Mouse (Mus musculus) midbrain, embryonic 15.5 days (tissue): ENCODE data around the gene Unc93b1. TPM values are rescaled to one million over a fixed set of nuclear protein-coding genes. Genes with fewer than 3 reads are reported as not detected.

ENCODE experiments used
- ATAC-seq: fragments of 200-750 bp; cut with Nextera tagmentation; replicated peaks from 2 replicates; pipeline ENCODE4 v1.8.0; 2017; ENCODE audit warnings: moderate TSS enrichment
- H3K27ac ChIP-seq: fragments of 300-500 bp; sonication (generic); 2 replicates; pipeline ENCODE4 v1.5.1; 2015; ENCODE audit warnings: mild to moderate bottlenecking, inconsistent platforms
- H3K27me3 ChIP-seq: fragments of 300-500 bp; sonication (generic); replicated peaks from 2 replicates; pipeline ENCODE4 v1.6.1; 2015; ENCODE audit warnings: inconsistent platforms
- H3K36me3 ChIP-seq: fragments of 300-500 bp; sonication (generic); replicated peaks from 2 replicates; pipeline ENCODE4 v1.6.1; 2015; ENCODE audit warnings: inconsistent platforms
- H3K4me1 ChIP-seq: fragments of 300-500 bp; sonication (generic); 2 replicates; pipeline ENCODE4 v1.6.1; 2015; ENCODE audit warnings: inconsistent platforms
- H3K4me2 ChIP-seq: fragments of 300-500 bp; sonication (generic); 2 replicates; pipeline ENCODE4 v1.6.1; 2015; ENCODE audit warnings: inconsistent platforms, mild to moderate bottlenecking, moderate library complexity
- H3K4me3 ChIP-seq: fragments of 300-500 bp; sonication (generic); 2 replicates; pipeline ENCODE4 v1.5.1; 2015; ENCODE audit warnings: mild to moderate bottlenecking, inconsistent platforms
- H3K9ac ChIP-seq: fragments of 300-500 bp; sonication (generic); 2 replicates; pipeline ENCODE4 v1.6.1; 2015; ENCODE audit warnings: mild to moderate bottlenecking, inconsistent platforms
- H3K9me3 ChIP-seq: fragments of 300-500 bp; sonication (generic); 2 replicates; pipeline ENCODE4 v1.6.1; 2016; ENCODE audit warnings: inconsistent platforms
- WGBS: fragments of 180-500 bp; shearing (Covaris S2); methylation state at CpG from one replicate; pipeline ENCODE4 v1.1.7; 2015; ENCODE audit warnings: mixed read lengths; 5-methylcytosine and 5-hydroxymethylcytosine counted together
- polyA plus RNA-seq: library from polyadenylated mRNA; unstranded; fragments of >200 nt; fragmentation: Nextera tagmentation; extraction: Ambion mirVana; gene quantifications from 2 replicates; pipeline ENCODE4 v1.2.1, GENCODE M21; 2015

The Unc93b1 gene
- polyA plus RNA-seq, result 11.7 and 11.8 TPM in 2 replicates

GRCm38 (mm10) chr19:3935032-3935895, at the start of gene Unc93b1:
Gene Unc93b1, plus strand, starts transcription at chr19:3935186.
- H3K4me3 ChIP-seq, result peak within 1 kb of the TSS; percentile 37
- no peak within 1 kb of the TSS for H3K27ac ChIP-seq
- H3K9ac ChIP-seq, result peak within 1 kb of the TSS; percentile 18; the same call in 1 of the 2 replicates
- no peaks in the 10 kb centered on the region for H3K36me3 ChIP-seq
- no peaks in the 10 kb centered on the region for H3K9me3 ChIP-seq
- peaks cover 12% of the 10 kb centered on the region for H3K4me1 ChIP-seq
- H3K27me3 ChIP-seq, result peaks cover 13% of the 10 kb centered on the region
- H3K4me2 ChIP-seq, result peak within 1 kb of the TSS; percentile 65
- peak; percentile 50; the same call in 1 of the 2 replicates for ATAC-seq
- WGBS, result 7% methylated on average over 41 of the region's 42 CpGs

GRCm38 (mm10) chr19:3889096-3889495, 45.9 kb upstream of the Unc93b1 start:
- H3K27ac ChIP-seq, result no peak overlapping the region
- no peak overlapping the region for H3K4me2 ChIP-seq
- H3K9me3 ChIP-seq, result no peaks in the 10 kb centered on the region
- WGBS, result 95% methylated on average over 5 of the region's 5 CpGs
- H3K4me1 ChIP-seq, result no peaks in the 10 kb centered on the region
- H3K9ac ChIP-seq, result no peak overlapping the region
- H3K4me3 ChIP-seq, result no peak overlapping the region
- no peaks in the 10 kb centered on the region for H3K27me3 ChIP-seq
- peaks cover 29% of the 10 kb centered on the region; the same call in 1 of the 2 replicates for H3K36me3 ChIP-seq
- ATAC-seq, result no peak

- 88% methylated on average over 8 of the region's 8 CpGs for WGBS
Measured at GRCm38 (mm10) chr19:3890181-3890580, 44.8 kb upstream of the Unc93b1 start.

GRCm38 (mm10) chr19:3893545-3894116, 41.4 kb upstream of the Unc93b1 start:
- 94% methylated on average over 4 of the region's 4 CpGs for WGBS
- H3K4me2 ChIP-seq, result no peak overlapping the region
- peaks cover 34% of the 10 kb centered on the region; the same call in 1 of the 2 replicates for H3K36me3 ChIP-seq
- H3K27me3 ChIP-seq, result no peaks in the 10 kb centered on the region
- H3K27ac ChIP-seq, result no peak overlapping the region
- H3K9ac ChIP-seq, result no peak overlapping the region
- no peak for ATAC-seq
- H3K9me3 ChIP-seq, result no peaks in the 10 kb centered on the region
- 0 out of 2 replicates have a peak, but pooled peaks cover 7% of the 10 kb centered on the region for H3K4me1 ChIP-seq
- no peak overlapping the region for H3K4me3 ChIP-seq

More at GRCm38 (mm10) chr19:3890181-3890580, 44.8 kb upstream of the Unc93b1 start:
- H3K4me3 ChIP-seq, result no peak overlapping the region
- H3K27me3 ChIP-seq, result no peaks in the 10 kb centered on the region
- H3K36me3 ChIP-seq, result peaks cover 34% of the 10 kb centered on the region; the same call in 1 of the 2 replicates
- ATAC-seq, result no peak
- H3K9me3 ChIP-seq, result no peaks in the 10 kb centered on the region
- no peak overlapping the region for H3K27ac ChIP-seq
- 0 out of 2 replicates have a peak, but pooled peaks cover 3% of the 10 kb centered on the region for H3K4me1 ChIP-seq
- H3K4me2 ChIP-seq, result no peak overlapping the region
- no peak overlapping the region for H3K9ac ChIP-seq

- Histone ChIP-seq H3K9me3 (no peaks in the 10 kb centered on the region), H3K4me1 (0 out of 2 replicates have a peak, but pooled peaks cover 7% of the 10 kb centered on the region), H3K27ac (no peak overlapping the region), H3K4me3 (no peak overlapping the region), H3K9ac (no peak overlapping the region), H3K4me2 (no peak overlapping the region), H3K27me3 (no peaks in the 10 kb centered on the region), H3K36me3 (peaks cover 34% of the 10 kb centered on the region; the same call in 1 of the 2 replicates)
- no peak for ATAC-seq
- 91% methylated on average over 2 of the region's 2 CpGs for WGBS
Measured at GRCm38 (mm10) chr19:3894294-3894693, 40.7 kb upstream of the Unc93b1 start.

- Histone ChIP-seq H3K27me3 (no peaks in the 10 kb centered on the region), H3K9me3 (no peaks in the 10 kb centered on the region), H3K36me3 (peaks cover 28% of the 10 kb centered on the region; the same call in 1 of the 2 replicates), H3K4me2 (no peak overlapping the region), H3K4me3 (no peak overlapping the region), H3K27ac (peak overlapping the region; percentile 52), H3K4me1 (0 out of 2 replicates have a peak, but pooled peaks cover 7% of the 10 kb centered on the region), H3K9ac (no peak overlapping the region)
- peak; percentile 76 for ATAC-seq
- WGBS, result 12% methylated on average over 3 of the region's 3 CpGs
Measured at GRCm38 (mm10) chr19:3895171-3895631, 39.8 kb upstream of the Unc93b1 start.

GRCm38 (mm10) chr19:3896208-3896607, 38.8 kb upstream of the Unc93b1 start:
- no peak overlapping the region for H3K9ac ChIP-seq
- 0 out of 2 replicates have a peak, but pooled peaks cover 7% of the 10 kb centered on the region for H3K4me1 ChIP-seq
- no peak overlapping the region for H3K4me3 ChIP-seq
- ATAC-seq, result no peak
- no peaks in the 10 kb centered on the region for H3K9me3 ChIP-seq
- peak overlapping the region; percentile 52; the same call in 1 of the 2 replicates for H3K27ac ChIP-seq
- 92% methylated on average over 10 of the region's 10 CpGs for WGBS
- H3K36me3 ChIP-seq, result peaks cover 22% of the 10 kb centered on the region; the same call in 1 of the 2 replicates
- H3K27me3 ChIP-seq, result no peaks in the 10 kb centered on the region
- H3K4me2 ChIP-seq, result no peak overlapping the region

- no peak for ATAC-seq
- 96% methylated on average over 5 of the region's 5 CpGs for WGBS
Measured at GRCm38 (mm10) chr19:3897557-3897956, 37.4 kb upstream of the Unc93b1 start.

GRCm38 (mm10) chr19:3898952-3899351, 36.0 kb upstream of the Unc93b1 start:
- ATAC-seq, result no peak
- Histone ChIP-seq H3K4me1 (0 out of 2 replicates have a peak, but pooled peaks cover 7% of the 10 kb centered on the region), H3K4me3 (no peak overlapping the region), H3K4me2 (no peak overlapping the region), H3K9me3 (no peaks in the 10 kb centered on the region), H3K27me3 (no peaks in the 10 kb centered on the region), H3K27ac (no peak overlapping the region), H3K36me3 (0 out of 2 replicates have a peak, but pooled peaks cover 6% of the 10 kb centered on the region), H3K9ac (no peak overlapping the region)
- 88% methylated on average over 7 of the region's 7 CpGs for WGBS

More at GRCm38 (mm10) chr19:3897557-3897956, 37.4 kb upstream of the Unc93b1 start:
- Histone ChIP-seq H3K27ac (no peak overlapping the region), H3K27me3 (no peaks in the 10 kb centered on the region), H3K36me3 (peaks cover 12% of the 10 kb centered on the region; the same call in 1 of the 2 replicates), H3K4me3 (no peak overlapping the region), H3K4me1 (0 out of 2 replicates have a peak, but pooled peaks cover 7% of the 10 kb centered on the region), H3K4me2 (no peak overlapping the region), H3K9me3 (no peaks in the 10 kb centered on the region), H3K9ac (no peak overlapping the region)

- Histone ChIP-seq H3K9ac (no peak overlapping the region), H3K27ac (no peak overlapping the region), H3K36me3 (0 out of 2 replicates have a peak, but pooled peaks cover under 1% of the 10 kb centered on the region), H3K4me2 (no peak overlapping the region), H3K4me3 (no peak overlapping the region), H3K9me3 (no peaks in the 10 kb centered on the region), H3K27me3 (no peaks in the 10 kb centered on the region), H3K4me1 (0 out of 2 replicates have a peak, but pooled peaks cover 7% of the 10 kb centered on the region)
- ATAC-seq, result no peak
- 95% methylated on average over 4 of the region's 4 CpGs for WGBS
Measured at GRCm38 (mm10) chr19:3899618-3900017, 35.4 kb upstream of the Unc93b1 start.

GRCm38 (mm10) chr19:3902966-3903365, 32.0 kb upstream of the Unc93b1 start:
- no peaks in the 10 kb centered on the region for H3K9me3 ChIP-seq
- no peak overlapping the region for H3K4me3 ChIP-seq
- peaks cover 12% of the 10 kb centered on the region for H3K4me1 ChIP-seq
- 0 out of 2 replicates have a peak, but pooled peaks cover 5% of the 10 kb centered on the region for H3K27me3 ChIP-seq
- H3K4me2 ChIP-seq, result no peak overlapping the region
- H3K9ac ChIP-seq, result no peak overlapping the region
- H3K36me3 ChIP-seq, result no peaks in the 10 kb centered on the region
- WGBS, result 81% methylated on average over 12 of the region's 12 CpGs
- ATAC-seq, result no peak
- H3K27ac ChIP-seq, result no peak overlapping the region
